Mouse (Mus musculus): ENCODE data around the gene Stox2. TPM values are rescaled to one million over a fixed set of nuclear protein-coding genes. Genes with fewer than 3 reads are reported as not detected.

The Stox2 gene
- total and polyA plus RNA-seq, 3 experiments: under 0.01 TPM; not detected in 2

DNA sequence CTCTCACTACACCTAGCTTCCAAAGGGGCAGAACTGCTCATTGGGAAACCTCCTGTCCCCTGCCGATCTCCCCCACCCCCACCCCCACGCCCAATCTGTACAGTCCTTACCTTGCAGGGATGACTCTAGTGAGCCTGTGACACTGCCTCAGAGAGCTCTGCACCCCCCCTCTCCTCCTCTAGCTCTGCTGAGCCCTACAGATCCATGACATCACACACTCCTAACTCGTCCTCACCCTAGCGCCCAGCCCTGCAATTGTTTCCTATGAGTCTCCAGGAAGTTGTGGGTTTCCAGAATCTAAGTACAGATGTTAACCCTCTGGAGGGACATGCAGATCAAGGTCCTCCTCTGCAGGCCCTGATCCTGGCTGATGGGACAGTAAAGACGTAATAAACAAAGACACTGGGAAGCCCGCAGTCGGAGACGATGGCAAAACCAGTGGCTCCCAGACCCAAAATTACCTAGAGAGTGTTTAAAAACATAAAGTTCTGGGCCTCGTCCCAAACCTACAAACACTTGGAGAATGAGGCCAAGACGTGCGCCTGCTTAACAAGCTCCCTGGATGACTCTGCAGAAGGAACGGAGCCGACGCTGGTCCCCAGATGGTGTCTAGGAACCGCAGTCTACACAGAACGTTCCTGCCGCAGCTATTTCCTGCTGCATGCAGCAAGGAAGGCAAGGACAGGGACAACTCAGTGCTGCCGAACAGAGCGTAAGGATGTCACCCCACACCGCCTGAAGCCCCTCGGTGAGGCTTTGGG lies 177.9 kb downstream of the Stox2 start:
- Histone ChIP-seq H3K9ac (ENCODE audit: control insufficient read depth, low read depth, low read length, poor library complexity, severe bottlenecking) (no peak overlapping the region), H3K36me3 (ENCODE audit: control insufficient read depth in 1 of 2, insufficient read depth in 2 of 2, low read length in 2 of 2) (no peaks in the 10 kb centered on the region), H3K79me2 (ENCODE audit: control insufficient read depth, insufficient read depth, low read length, poor library complexity) (no peaks in the 10 kb centered on the region), H3K27ac (ENCODE audit: control insufficient read depth, low read depth, low read length) (no peak overlapping the region), H3K4me3 (ENCODE audit: control insufficient read depth in 1 of 2, insufficient read depth in 1 of 2, low read depth in 2 of 2, low read length in 2 of 2) (no peak overlapping the region), H3K9me3 (replicated peaks; ENCODE audit: insufficient read depth, low read length) (no peaks in the 10 kb centered on the region), H3K4me1 (ENCODE audit: control insufficient read depth in 1 of 2, insufficient read depth in 2 of 2, low read length in 2 of 2) (no peaks in the 10 kb centered on the region), H3K27me3 (ENCODE audit: control insufficient read depth in 1 of 2, insufficient read depth in 2 of 2, low read length in 2 of 2) (no peaks in the 10 kb centered on the region)
- no peak for TF ChIP-seq ZC3H11A (IDR thresholded peaks at IDR 0.05; ENCODE audit: low read depth, low read length)
- no peak for TF ChIP-seq MAFK (IDR thresholded peaks at IDR 0.05; ENCODE audit: borderline replicate concordance, low read depth, low read length)
- no peak for TF ChIP-seq USF1 (IDR thresholded peaks at IDR 0.05; ENCODE audit: low read depth, low read length)
- TF ChIP-seq ZKSCAN1 (IDR thresholded peaks at IDR 0.05; ENCODE audit: low read depth, low read length): no peak
- DNase-seq (ENCODE audit: low read depth, low spot score): no peak

DNA sequence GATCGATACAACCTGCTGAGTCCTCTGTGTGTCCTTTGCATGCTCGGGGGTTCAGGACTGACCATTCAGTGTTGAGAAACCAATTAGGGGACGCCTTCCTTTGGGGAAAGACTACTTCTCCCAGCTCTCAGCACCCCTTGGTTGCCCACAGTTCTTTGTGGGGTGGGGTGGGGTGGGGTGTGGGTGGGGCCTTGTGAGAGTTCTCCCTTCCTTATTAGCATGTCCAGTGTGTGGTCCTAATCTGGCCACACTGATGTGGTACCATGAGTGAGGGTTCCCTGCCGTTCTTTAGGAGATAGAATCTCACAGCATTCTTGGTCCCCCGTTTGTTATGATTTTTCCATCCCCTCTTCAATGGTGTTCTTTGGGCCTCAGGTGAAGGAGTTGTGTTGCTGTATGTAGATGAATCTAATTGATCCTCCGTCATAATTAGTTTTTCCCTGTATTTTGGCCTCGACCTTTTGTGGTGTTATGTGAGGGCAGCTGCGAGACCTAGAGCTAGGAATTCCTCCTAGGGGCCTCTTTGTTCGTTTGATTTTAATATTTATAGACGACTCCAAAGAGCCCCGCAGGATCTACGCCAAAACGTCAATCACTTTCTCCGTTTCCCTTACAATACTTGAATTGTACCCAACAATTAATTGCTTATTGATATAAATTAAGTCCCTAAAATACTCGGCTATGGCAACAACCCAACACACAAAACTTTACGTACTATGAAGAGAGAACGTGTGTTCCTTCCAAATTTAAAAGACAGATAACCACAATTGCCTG lies 182.9 kb downstream of the Stox2 start:
- H3K9ac ChIP-seq (ENCODE audit: control insufficient read depth, low read depth, low read length, poor library complexity, severe bottlenecking): no peak overlapping the region
- no peaks in the 10 kb centered on the region for H3K4me1 ChIP-seq (ENCODE audit: control insufficient read depth in 1 of 2, insufficient read depth in 2 of 2, low read length in 2 of 2)
- H3K79me2 ChIP-seq (ENCODE audit: control insufficient read depth, insufficient read depth, low read length, poor library complexity): no peaks in the 10 kb centered on the region
- TF ChIP-seq CTCF (IDR thresholded peaks at IDR 0.05 in 2 of 3, conservative IDR thresholded peaks at IDR 0.05 in 1 of 3; ENCODE audit: control insufficient read depth in 1 of 3, insufficient read depth in 1 of 3, low read depth in 2 of 3, low read length in 3 of 3, poor library complexity in 1 of 3, severe bottlenecking in 1 of 3) (no peak), MAX (IDR thresholded peaks at IDR 0.05; ENCODE audit: low read length) (no peak), ELF1 (IDR thresholded peaks at IDR 0.05; ENCODE audit: low read depth, low read length) (no peak), CHD2 (IDR thresholded peaks at IDR 0.05; ENCODE audit: low read length) (no peak), E2F4 (IDR thresholded peaks at IDR 0.05; ENCODE audit: borderline replicate concordance, low read depth, low read length) (no peak), SMC3 (IDR thresholded peaks at IDR 0.05; ENCODE audit: low read depth, low read length) (no peak), JUND (IDR thresholded peaks at IDR 0.05; ENCODE audit: low read depth, low read length) (no peak), NRF1 (IDR thresholded peaks at IDR 0.05; ENCODE audit: insufficient read depth, low read depth, low read length, poor library complexity, severe bottlenecking) (no peak), EP300 (IDR thresholded peaks at IDR 0.05; ENCODE audit: low read depth in 1 of 2, low read length in 2 of 2) (no peak), UBTF (IDR thresholded peaks at IDR 0.05; ENCODE audit: borderline replicate concordance, insufficient read depth, low read depth, low read length) (no peak), MEF2A (IDR thresholded peaks at IDR 0.05; ENCODE audit: extremely low read depth, insufficient replicate concordance, low read depth, low read length, poor library complexity, severe bottlenecking) (no peak), POLR2A (IDR thresholded peaks at IDR 0.05; ENCODE audit: control insufficient read depth in 1 of 2, insufficient read depth in 1 of 2, low read depth in 1 of 2, low read length in 2 of 2, poor library complexity in 1 of 2) (no peak)
- H3K36me3 ChIP-seq (ENCODE audit: control insufficient read depth in 1 of 2, insufficient read depth in 2 of 2, low read length in 2 of 2): no peaks in the 10 kb centered on the region
- no peak overlapping the region for H3K27ac ChIP-seq (ENCODE audit: control insufficient read depth, low read depth, low read length)
- DNase-seq (ENCODE audit: low read depth, low spot score): no peak
- H3K9me3 ChIP-seq (replicated peaks; ENCODE audit: insufficient read depth, low read length): no peaks in the 10 kb centered on the region
- no peak overlapping the region for H3K4me3 ChIP-seq (ENCODE audit: control insufficient read depth in 1 of 2, insufficient read depth in 1 of 2, low read depth in 2 of 2, low read length in 2 of 2)
- no peaks in the 10 kb centered on the region for H3K27me3 ChIP-seq (ENCODE audit: control insufficient read depth in 1 of 2, insufficient read depth in 2 of 2, low read length in 2 of 2)

Measured in MEL (cell line).